Mouse (Mus musculus) lung, postnatal 0 days (tissue): ENCODE measurements around the gene Maged2.

Experiments used
- CTCF ChIP-seq: IDR thresholded peaks from 2 replicates; pipeline ENCODE4 v1.5.1; 2016; ENCODE audit warnings: antibody characterized with exemption, mild to moderate bottlenecking
- EP300 ChIP-seq: IDR thresholded peaks from 2 replicates; pipeline ENCODE4 v1.6.1; 2016; ENCODE audit warnings: antibody characterized with exemption, mild to moderate bottlenecking, control low read depth

- no peak for TF ChIP-seq CTCF
- TF ChIP-seq EP300, result no peak
Observed at GRCm38 (mm10) chrX:150812787-150813298, 1.3 kb downstream of the Maged2 start.
